Mouse (Mus musculus) spleen, adult 2 months (tissue): ENCODE measurements around the gene Gm27029.

Source experiments
- CTCF ChIP-seq: fragments of 200-500 bp; IDR thresholded peaks from 2 replicates; pipeline ENCODE4 v1.5.1; 2011; ENCODE audit warnings: mild to moderate bottlenecking, inconsistent platforms; ENCODE audit not compliant: insufficient read depth, insufficient read length, insufficient replicate concordance; ENCODE audit errors: extremely low read depth
- POLR2A ChIP-seq: fragments of 200-500 bp; IDR thresholded peaks from 2 replicates; pipeline ENCODE4 v1.6.1; 2011; ENCODE audit warnings: low read depth, low read length, inconsistent platforms

DNA sequence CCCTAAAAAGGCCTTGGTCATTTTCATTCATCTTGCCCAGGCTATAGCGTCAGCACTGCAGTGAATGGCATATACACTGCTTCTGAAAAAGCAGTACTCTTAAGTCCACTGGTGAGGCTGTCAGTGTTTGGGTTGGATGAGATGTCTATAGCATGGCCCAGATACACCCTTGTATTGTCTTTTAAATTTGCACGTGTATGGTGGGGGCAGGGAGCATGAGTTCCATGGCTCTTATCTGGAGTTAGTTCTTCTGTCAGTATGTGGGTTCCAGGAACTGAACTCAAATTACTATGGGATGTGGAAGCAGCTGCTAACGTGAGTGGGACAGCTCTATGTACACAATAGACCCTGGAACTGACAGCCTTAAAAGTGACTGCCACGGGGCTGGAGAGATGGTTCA lies 11.2 kb upstream of the Gm27029 start:
- no peak for TF ChIP-seq CTCF
- TF ChIP-seq POLR2A, result no peak
